Mouse (Mus musculus): ENCODE measurements around the gene Olfr749.
A peak's percentile ranks its signal among the peaks of the same experiment; 100 is the strongest.
"Not testable (repeated sequence)": the region's sequence is repeated elsewhere in the genome, so short reads cannot be mapped to it uniquely, and the experiment has no call there.

Gene Olfr749

DNA sequence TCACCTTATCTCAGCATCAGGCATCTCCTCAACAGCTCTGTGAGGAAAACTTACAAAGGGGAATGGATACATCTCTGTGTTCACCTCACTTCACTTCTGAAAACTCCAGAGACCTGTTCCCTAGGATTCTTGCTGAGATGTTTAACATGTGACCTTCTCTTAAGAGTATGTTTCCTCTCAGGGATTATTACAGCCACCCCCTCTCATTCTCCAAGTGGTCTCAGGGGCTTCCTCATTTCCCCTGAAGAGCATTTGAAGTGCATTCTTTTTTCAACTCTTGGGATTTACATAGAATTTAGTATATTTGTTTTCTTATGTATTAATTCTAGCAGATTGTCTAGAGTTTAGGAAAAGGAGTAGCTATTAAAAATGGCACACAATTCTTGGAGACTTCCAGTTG, at the start of gene Olfr749:
Olfr749 (minus strand) TSS at position 101 of the 400 bp plus-strand sequence.
- DNase-seq (ENCODE audit: low spot score) = no peak

DNA sequence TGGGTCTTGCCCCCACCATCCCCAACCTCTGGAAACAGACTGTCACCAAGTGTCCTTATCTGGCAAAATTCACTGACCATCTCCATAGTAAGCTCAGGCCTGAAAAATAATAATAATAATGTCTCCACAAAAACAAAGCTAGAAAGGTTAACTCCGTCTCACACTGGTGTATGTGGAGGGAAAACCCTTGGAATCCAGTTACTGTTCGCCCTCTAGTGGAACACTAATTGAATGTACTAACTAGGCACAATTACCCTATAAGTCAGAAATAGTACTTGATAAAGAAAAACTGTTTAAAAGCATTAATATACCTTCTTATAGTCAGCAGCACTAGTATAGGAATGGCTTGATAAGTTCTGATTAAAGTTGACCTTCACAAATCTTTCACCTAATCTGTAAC, 43.3 kb upstream of the Olfr749 start:
- DNase-seq (ENCODE audit: low spot score) = no peak

DNA sequence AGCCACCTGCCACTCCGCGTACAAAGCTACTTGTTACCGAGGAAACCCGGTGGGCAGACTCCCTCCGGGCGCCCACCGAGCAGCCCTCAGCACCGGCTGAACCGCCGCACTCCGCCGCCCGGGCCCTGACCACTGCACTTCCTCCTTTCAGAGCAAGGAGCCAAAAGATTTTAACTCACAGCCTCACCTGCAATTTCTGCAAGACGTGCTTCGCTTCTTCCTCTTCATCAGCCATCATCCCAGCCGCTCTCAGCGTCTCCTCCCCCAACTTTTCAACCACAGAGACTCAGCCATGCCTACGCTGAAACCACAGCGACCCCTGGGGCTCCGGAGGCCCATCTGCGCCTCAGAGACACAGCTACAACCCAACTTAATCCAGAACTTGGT, 40.4 kb upstream of the Olfr749 start, which contains the start of gene Ttc5:
Ttc5 (minus strand) TSS at position 269 of the 387 bp plus-strand sequence.
- DNase-seq (ENCODE audit: low spot score) = peak; percentile 91

DNA sequence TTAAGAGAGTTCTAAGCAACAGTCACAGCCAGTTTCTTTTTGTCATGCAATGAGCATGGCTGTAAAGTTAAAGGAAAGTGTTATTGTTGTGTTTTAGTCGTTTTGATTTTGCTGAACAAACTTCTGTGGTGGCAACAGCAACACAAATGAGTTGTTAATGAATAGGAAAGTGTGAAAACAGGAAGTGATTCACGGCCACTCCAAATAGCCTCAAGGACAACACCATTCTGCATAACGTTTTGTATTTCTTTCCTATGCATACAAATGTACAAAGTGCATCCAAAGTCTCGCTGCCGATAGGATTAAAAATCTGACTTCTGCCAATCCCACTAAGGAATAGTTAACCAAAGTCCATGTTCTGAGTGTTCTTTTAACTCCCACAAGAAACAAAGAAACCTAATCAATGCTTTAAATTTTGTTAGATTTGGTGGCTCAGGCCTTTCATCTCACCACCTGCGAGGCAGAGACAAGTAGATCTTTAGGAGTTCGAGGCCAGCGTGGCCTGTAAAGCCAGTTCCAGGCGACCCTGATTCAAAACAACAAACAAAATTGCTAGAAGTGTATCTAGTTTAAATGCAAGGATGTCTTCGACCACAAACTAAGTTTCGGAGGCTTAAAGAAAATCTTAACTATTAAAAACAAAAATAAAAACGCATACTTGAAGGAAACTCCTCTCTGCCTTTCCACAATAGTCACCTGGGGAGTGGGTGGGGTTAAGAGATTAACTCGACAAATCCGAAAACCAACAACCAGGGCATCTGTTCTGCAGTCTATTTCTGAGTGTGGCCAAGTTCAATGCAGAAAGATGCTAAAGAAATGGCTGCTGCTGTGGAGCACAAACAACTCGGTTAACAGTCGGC, 39.7 kb upstream of the Olfr749 start:
- DNase-seq (ENCODE audit: low spot score) = no peak

DNA sequence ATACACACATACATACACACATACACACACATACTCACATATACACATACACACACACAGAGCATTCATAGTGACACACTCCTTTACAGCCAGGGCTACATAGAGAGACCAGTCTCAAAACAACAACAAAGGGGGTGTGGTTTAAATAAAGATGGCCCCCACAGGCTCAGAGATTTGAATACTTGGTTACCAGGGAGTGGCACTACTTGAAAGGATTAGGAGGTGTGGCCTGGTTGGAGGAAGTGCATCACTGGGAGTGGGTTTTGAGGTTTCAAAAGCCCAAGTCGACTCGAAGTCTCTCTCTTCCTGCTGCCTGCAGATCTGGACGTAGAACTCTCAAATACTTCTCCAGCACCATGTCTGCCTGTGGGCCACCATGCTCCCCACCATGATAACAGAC, 37.3 kb upstream of the Olfr749 start:
- DNase-seq (ENCODE audit: low spot score) = no peak

DNA sequence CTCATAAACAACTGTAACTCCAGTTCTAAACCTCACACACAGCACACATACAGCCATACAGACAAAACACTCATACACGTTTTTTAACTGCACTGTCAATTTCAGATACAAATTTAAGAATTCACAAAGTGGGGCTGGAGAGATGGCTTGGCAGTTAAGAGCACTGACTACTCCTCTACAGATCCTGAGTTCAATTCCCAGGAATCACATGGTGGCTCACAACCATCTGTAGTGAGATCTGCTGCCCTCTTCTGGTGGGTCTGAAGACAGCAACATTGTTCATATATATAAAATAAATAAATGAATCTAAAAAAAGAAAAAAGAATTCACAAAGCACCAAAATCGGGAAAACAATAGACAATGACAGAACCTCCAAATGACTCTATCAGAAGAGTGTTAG, 26.4 kb upstream of the Olfr749 start:
- no peak for DNase-seq (ENCODE audit: low spot score)

DNA sequence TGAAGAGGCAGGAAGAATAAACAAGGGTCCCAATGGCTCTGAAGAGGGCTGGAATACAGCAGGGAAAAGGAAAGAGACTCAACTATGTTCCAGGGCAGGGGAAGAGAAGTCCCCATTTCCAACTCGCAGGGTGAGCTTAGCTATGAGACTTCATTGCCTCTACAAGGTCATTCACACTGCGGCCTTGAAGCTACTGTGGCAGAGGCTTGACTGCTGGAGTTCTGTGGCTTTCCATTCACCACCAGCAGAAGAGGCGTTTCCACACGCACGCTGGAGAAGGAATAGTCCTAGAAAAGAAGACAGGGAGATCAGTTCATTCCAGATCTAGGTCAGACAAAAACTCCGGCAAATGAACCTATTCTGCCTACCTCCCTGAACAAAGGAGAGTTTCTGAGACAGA, 20.8 kb upstream of the Olfr749 start:
- no peak for DNase-seq (ENCODE audit: low spot score)

DNA sequence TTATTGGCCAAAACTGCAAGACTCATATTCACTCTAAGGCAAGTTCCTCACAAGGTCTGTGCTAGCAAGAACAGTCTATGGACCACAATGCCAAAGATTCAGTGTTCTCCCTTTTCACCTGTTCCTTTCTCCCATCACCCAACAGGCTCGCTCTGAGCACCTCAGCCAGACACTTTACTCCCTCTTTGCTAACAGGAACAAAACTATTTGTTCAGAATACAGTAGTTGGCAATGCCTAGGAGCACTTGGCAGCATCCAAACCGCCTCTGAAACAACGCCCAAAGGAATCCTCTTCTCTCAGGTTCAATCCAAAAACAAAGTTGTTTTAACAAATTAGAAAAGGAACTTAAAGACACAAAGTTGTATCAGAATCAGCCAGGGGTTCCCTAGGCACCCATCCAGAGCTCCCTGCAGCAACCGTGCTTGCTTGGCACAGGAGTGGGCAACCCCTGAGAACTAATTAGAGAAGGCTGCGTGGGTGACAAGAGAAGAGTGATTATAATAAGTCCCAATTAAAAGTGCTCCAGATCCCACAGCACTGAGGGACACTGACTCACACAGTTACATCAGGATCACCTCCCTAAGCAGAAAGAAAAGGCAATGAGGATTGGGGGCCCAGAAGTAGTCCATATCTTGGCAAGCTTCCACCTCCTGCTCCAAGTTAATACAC, 13.7 kb upstream of the Olfr749 start:
- DNase-seq (ENCODE audit: low spot score) = no peak

DNA sequence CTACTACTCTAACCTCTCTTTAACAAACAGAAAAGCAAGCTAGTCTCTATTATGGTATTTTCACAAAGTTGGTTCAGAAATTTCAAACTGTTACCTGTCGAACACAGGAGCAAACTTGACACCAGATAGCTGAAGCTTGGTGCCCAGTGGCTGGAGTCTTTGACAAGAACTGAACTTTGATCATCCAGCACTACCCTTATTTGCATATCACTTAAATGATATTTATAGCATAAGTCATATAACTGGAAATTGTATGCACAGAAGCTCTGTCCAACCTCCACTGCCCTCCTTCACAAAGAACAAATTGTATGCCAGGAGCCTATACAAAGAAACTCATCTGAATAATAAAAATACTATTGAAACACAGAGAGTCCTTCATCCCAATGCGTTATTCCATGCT, 3.3 kb downstream of the Olfr749 start:
- DNase-seq (ENCODE audit: low spot score) = no peak

DNA sequence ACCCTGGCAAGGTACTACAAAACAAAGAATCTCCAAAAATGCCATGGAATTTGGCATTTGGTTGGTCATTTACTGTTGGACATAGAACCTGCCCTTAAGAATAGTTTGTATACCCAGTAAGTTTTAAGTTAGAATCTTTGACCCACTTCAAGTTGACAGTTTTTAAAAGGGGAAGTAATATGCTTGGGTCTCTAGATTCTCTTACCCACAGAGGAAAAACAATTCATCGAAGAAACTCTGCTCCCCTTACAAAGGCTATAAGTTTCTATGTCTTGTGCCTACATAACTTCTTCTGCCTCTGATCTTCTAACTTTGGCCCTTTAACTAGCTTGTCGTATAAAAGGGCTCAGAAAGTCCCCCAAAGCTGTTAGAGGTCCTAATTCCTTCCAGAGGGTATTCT, 4.6 kb downstream of the Olfr749 start:
- no peak for DNase-seq (ENCODE audit: low spot score)

DNA sequence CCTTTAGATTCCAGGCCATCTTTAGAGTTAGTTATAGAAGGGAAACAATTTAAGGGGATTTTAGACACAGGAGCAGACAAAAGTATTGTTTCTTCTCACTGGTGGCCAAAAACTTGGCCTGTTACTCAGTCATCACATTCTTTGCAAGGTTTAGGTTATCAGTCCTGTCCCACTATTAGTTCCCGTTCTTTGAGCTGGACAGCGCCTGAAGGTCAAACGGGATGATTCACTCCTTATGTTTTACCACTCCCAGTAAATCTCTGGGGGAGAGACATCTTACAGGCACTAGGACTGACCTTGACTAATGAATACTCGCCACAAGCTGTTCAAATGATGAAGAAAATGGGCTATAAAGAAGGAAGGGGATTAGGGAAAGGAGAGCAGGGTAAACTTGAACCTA, 22.5 kb downstream of the Olfr749 start:
- not testable (repeated sequence) for DNase-seq (ENCODE audit: low spot score)

DNA sequence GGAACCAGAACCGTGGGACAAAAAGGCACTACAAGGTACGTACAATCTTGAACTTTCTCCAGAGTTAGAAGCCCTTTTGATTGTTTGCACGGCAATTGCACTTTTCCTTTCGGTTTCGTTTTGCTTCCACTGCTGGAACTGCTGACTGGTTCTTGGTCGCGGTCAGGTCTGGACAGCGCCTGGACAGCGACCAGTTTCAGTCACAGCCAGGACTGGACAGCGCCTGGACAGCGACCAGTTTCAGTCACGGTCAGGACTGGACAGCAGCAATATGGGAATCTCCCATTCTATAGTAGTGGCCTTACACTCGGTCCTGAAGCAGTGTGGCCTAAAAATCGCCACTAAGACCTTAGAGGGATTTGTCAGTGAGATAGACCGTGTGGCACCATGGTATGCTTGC, 25.0 kb downstream of the Olfr749 start:
- DNase-seq (ENCODE audit: low spot score) = not testable (repeated sequence)

DNA sequence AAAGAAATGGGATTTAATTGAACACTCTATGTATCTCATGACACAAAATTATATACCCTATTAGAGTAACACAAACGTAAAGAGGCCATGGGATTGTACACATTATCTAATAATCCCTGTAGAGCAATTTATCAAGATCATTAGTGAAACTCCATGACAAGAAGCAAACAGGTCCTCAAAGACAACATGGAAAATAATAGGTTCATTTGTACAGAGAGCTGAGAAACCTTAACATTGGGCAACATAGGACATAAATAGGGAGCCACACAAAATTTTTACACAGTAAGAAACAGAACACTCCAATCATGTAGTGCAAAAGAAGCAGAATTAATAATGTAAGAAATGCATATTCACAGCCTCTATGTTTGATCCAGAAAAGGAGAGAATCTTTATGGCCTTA, 37.8 kb downstream of the Olfr749 start, which contains the start of gene Olfr748:
Olfr748 (plus strand) TSS at position 301 of the 400 bp plus-strand sequence.
- DNase-seq (ENCODE audit: low spot score) = no peak

DNA sequence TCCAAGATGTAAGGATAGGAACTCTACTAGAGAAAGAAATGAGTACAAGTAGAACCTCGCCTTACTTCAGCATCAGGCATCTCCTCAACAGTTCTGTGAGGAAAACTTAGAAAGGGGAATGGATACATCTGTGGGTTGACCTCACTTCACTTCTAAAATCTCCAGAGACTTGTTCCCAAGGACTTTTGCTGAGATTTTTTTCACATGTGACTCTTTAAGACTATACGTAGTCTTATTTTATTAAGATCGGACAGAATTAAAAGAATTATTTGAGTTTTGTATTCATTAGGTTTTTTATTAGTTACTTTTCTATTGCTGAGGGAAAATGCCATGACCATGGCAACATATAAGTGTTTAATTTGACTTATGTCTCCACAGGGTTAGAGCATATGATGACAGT, 51.8 kb downstream of the Olfr749 start, which contains the start of gene Olfr747:
Olfr747 (minus strand) TSS at position 101 of the 400 bp plus-strand sequence.
- no peak for DNase-seq (ENCODE audit: low spot score)

All from layer of hippocampus, adult 11-12 months (tissue).